Mouse (Mus musculus): ENCODE results near the gene Opa1. TPM values are rescaled to one million over a fixed set of nuclear protein-coding genes. Genes with fewer than 3 reads are reported as not detected.

Gene Opa1
- polyA plus RNA-seq, 1 experiment from 2014 or later, result 36.9 TPM

DNA sequence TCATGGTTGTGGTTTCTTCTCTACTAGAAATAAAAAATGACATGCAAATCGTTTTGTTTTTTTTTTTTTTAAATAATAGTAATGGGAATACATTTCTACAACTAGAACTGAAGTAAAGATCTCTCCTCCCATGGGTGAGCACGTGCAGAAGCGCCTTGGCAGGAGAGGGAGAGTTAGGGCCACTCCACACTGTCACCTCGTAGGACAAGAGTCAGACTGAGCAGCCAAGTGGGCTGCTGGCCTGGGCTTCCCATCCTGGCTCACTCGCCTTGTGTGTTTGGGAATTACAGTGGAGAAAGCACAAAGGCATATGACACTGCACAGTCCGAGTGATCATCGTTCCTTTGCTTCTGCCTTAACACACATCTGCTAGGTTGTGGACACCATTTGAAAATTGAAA is 13.0 kb downstream of the Opa1 start:
- Histone ChIP-seq H3K27ac (no peak overlapping the region), H3K27me3 (ENCODE audit: insufficient read depth, poor library complexity, severe bottlenecking) (no peaks in the 10 kb centered on the region), H3K9me3 (no peaks in the 10 kb centered on the region), H3K4me1 (replicated peaks) (no peaks in the 10 kb centered on the region), H3K4me3 (no peak overlapping the region), H3K36me3 (peaks cover 74% of the 10 kb centered on the region)
- 90% methylated on average over 7 of the region's 7 CpGs for WGBS
- no peak for DNase-seq (ENCODE audit: low spot score)

DNA sequence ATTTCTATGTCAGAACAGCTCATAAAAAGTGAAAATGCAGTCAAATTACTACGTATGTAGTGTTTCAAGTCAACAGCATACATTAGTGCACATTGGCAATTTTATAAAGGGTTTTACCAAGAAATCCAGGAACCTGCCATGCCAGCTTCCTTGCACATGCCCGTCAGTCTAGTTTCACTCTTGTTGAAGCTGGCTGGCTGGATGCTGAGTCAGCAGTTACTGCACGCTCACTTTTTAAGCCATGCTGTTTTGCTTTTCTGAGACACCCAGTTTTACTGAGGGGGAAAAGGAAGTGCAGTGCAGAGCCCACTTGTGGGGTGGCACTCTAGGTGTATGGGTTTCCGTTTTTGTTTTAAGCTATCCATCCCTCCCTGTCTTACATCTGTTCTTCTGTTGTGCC is 18.0 kb downstream of the Opa1 start:
- Histone ChIP-seq H3K27ac (no peak overlapping the region), H3K4me1 (replicated peaks) (no peaks in the 10 kb centered on the region), H3K9me3 (no peaks in the 10 kb centered on the region), H3K27me3 (ENCODE audit: insufficient read depth, poor library complexity, severe bottlenecking) (no peaks in the 10 kb centered on the region), H3K4me3 (no peak overlapping the region), H3K36me3 (peaks cover 53% of the 10 kb centered on the region)
- DNase-seq (ENCODE audit: low spot score), result no peak
- 93% methylated on average over 4 of the region's 4 CpGs for WGBS

- no peaks in the 10 kb centered on the region for H3K27me3 ChIP-seq (ENCODE audit: insufficient read depth, poor library complexity, severe bottlenecking)
- WGBS, result 94% methylated on average over 8 of the region's 8 CpGs
- peaks cover 78% of the 10 kb centered on the region for H3K36me3 ChIP-seq
- H3K27ac ChIP-seq, result no peak overlapping the region
- no peak overlapping the region for H3K4me3 ChIP-seq
- DNase-seq (ENCODE audit: low spot score), result no peak
- H3K4me1 ChIP-seq (replicated peaks), result no peaks in the 10 kb centered on the region
- H3K9me3 ChIP-seq, result no peaks in the 10 kb centered on the region
These were observed 26.4 kb downstream of the Opa1 start for GRCm38 (mm10) chr16:29605546-29605945.

DNA sequence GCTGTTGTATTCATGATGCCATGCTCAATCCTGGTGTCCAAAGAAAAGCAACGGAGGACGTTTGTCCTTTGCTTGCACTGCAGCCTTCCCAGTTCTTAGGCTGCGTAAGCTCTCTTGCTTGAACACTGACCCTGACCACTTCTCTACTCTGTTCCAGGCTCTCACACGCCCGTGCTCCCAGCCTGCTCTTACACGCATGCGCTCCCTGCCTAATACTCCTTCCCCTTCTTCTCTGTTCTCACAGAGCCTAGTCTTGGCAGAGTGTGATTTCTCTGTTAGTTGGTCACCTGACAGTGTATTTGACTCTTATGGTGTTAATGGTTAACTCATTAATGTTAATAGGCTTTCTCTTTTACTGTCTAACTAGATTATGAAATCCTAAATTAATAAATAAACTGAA is 28.0 kb downstream of the Opa1 start:
- Histone ChIP-seq H3K36me3 (peaks cover 88% of the 10 kb centered on the region), H3K9me3 (no peaks in the 10 kb centered on the region)
- WGBS, result 90% methylated on average over 7 of the region's 7 CpGs

GRCm38 (mm10) chr16:29614762-29615161 is 35.6 kb downstream of the Opa1 start:
- 78% methylated on average over 9 of the region's 9 CpGs for WGBS

More for the DNA sequence above, 28.0 kb downstream of the Opa1 start:
- Histone ChIP-seq H3K27ac (no peak overlapping the region), H3K4me1 (replicated peaks) (no peaks in the 10 kb centered on the region), H3K4me3 (no peak overlapping the region), H3K27me3 (ENCODE audit: insufficient read depth, poor library complexity, severe bottlenecking) (no peaks in the 10 kb centered on the region)
- DNase-seq (ENCODE audit: low spot score), result no peak

GRCm38 (mm10) chr16:29629053-29629452 is 49.9 kb downstream of the Opa1 start:
- Histone ChIP-seq H3K9me3 (no peaks in the 10 kb centered on the region), H3K27ac (no peak overlapping the region), H3K27me3 (ENCODE audit: insufficient read depth, poor library complexity, severe bottlenecking) (peaks cover 45% of the 10 kb centered on the region), H3K4me1 (replicated peaks) (no peaks in the 10 kb centered on the region), H3K36me3 (peaks cover 87% of the 10 kb centered on the region), H3K4me3 (no peak overlapping the region)
- WGBS, result 87% methylated on average over 1 of the region's 1 CpGs
- DNase-seq (ENCODE audit: low spot score), result no peak

More at GRCm38 (mm10) chr16:29614762-29615161, 35.6 kb downstream of the Opa1 start:
- DNase-seq (ENCODE audit: low spot score), result no peak
- peaks cover 98% of the 10 kb centered on the region for H3K36me3 ChIP-seq
- no peak overlapping the region for H3K4me3 ChIP-seq
- no peaks in the 10 kb centered on the region for H3K4me1 ChIP-seq (replicated peaks)
- no peak overlapping the region for H3K27ac ChIP-seq
- no peaks in the 10 kb centered on the region for H3K9me3 ChIP-seq
- H3K27me3 ChIP-seq (ENCODE audit: insufficient read depth, poor library complexity, severe bottlenecking), result no peaks in the 10 kb centered on the region

DNA sequence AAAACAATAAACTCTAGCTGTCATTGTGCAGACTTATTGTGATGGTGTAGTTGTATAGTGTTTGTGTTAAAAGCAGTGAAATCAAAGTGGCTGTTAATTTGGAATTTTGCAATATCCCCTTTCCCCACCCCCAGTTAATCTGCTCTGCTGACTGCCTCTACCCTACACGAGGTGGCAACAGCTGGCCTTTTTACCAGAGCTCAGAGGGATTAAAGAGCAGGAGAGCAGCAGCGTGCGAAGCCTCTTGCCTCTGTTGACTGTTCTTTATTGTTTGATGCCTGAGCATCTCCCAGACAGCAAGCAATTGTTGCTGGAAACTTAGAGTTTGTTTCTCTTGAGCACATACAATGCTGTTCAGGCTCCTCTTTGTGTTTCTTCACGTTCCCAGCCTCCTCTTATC is 56.6 kb downstream of the Opa1 start:
- no peak overlapping the region for H3K27ac ChIP-seq
- H3K27me3 ChIP-seq (ENCODE audit: insufficient read depth, poor library complexity, severe bottlenecking), result peaks cover 94% of the 10 kb centered on the region
- H3K4me1 ChIP-seq (replicated peaks), result peaks cover 11% of the 10 kb centered on the region
- no peak for DNase-seq (ENCODE audit: low spot score)
- H3K36me3 ChIP-seq, result peaks cover 67% of the 10 kb centered on the region
- H3K9me3 ChIP-seq, result no peaks in the 10 kb centered on the region
- 18% methylated on average over 4 of the region's 4 CpGs for WGBS
- H3K4me3 ChIP-seq, result no peak overlapping the region

- H3K4me3 ChIP-seq, result no peak overlapping the region
- no peak for DNase-seq (ENCODE audit: low spot score)
- no peak overlapping the region for H3K27ac ChIP-seq
- H3K27me3 ChIP-seq (ENCODE audit: insufficient read depth, poor library complexity, severe bottlenecking), result peaks cover 82% of the 10 kb centered on the region
- H3K36me3 ChIP-seq, result peaks cover 41% of the 10 kb centered on the region
- H3K4me1 ChIP-seq (replicated peaks), result peaks cover 5% of the 10 kb centered on the region; the same call in 1 of the 2 replicates
- 42% methylated on average over 1 of the region's 1 CpGs for WGBS
- no peaks in the 10 kb centered on the region for H3K9me3 ChIP-seq
These were observed 63.2 kb downstream of the Opa1 start for GRCm38 (mm10) chr16:29642376-29642775.

DNA sequence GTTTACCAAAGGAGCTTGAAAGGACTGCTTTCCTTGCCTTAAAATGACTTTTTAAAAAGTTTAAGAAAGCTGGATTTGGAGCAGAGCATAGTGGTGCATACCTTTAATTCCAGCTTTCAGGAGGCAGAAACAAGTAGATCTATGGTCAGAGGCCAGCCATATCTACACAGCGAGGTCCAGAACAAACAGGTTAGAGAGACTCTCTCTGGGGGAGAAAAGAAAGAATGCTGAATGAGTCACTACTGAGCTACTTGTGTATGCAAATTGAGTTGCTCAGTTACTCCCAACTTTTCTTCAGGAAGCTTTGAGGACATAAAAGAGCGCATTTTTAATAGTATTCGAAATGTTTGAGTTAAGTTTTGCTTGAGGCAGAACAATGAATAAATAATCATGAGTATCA is 65.7 kb downstream of the Opa1 start:
- peaks cover 80% of the 10 kb centered on the region for H3K27me3 ChIP-seq (ENCODE audit: insufficient read depth, poor library complexity, severe bottlenecking)
- no peak overlapping the region for H3K4me3 ChIP-seq
- H3K27ac ChIP-seq, result no peak overlapping the region
- WGBS, result 92% methylated on average over 3 of the region's 3 CpGs
- peaks cover 48% of the 10 kb centered on the region for H3K36me3 ChIP-seq
- 0 out of 2 replicates have a peak, but pooled peaks cover 5% of the 10 kb centered on the region for H3K4me1 ChIP-seq (replicated peaks)
- no peaks in the 10 kb centered on the region for H3K9me3 ChIP-seq
- DNase-seq (ENCODE audit: low spot score), result no peak

DNA sequence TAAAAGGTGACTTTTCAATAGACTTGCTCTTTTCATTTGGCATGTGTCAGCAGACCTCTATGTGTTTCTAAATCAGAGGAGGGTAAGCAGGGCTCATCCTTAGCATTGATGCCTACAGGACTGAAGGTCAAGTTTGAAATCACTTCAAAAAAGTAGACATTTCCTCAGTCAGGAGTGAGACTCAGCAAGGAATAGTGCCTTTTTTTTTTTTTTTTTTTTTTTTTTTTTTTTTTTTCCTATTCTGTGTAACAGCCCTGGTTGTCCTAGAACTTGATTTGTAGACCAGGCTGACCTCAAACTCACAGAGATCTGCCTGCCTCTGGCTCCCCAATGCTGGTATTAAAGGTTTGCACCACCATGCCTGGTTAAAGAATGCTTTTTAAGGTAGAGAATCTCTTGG is 67.1 kb downstream of the Opa1 start:
- DNase-seq (ENCODE audit: low spot score), result no peak
- Histone ChIP-seq H3K27me3 (ENCODE audit: insufficient read depth, poor library complexity, severe bottlenecking) (peaks cover 80% of the 10 kb centered on the region), H3K36me3 (peaks cover 49% of the 10 kb centered on the region)

DNA sequence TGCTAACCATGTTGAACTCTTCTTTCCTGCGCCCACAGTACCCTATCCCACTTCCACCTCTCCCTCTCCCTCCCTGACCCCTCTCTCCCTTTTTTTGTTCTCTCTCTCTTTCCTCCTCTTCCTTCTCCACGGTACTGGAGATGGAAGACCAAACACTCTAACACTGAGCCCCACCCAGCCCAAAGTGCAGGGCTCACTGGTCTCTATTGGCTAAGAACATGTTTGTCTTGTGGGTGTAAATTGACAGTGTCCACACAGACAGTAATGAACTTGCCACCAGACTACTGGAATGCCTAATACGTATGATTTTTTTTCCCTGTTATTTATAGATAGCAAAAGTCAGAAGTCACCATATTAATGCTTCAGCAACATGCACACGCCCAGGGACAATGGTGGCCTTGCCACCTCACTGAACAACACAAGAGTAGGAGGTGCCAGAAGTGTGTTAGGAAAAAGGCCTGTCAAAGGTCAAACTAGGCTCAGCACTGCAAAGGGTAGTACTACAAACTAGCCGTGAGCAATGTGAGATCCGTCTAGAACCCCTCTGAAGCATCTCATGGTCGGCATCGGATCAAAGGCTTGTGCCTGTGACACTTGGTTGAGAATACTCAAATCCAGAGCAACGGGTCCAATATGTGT is 77.2 kb downstream of the Opa1 start:
- WGBS, result 52% methylated on average over 9 of the region's 9 CpGs
- peaks cover 98% of the 10 kb centered on the region for H3K27me3 ChIP-seq (ENCODE audit: insufficient read depth, poor library complexity, severe bottlenecking)
- no peak for DNase-seq (ENCODE audit: low spot score)
- no peak overlapping the region for H3K27ac ChIP-seq
- peaks cover 11% of the 10 kb centered on the region for H3K36me3 ChIP-seq
- H3K9me3 ChIP-seq, result no peaks in the 10 kb centered on the region
- no peak overlapping the region for H3K4me3 ChIP-seq
- H3K4me1 ChIP-seq (replicated peaks), result peaks cover 35% of the 10 kb centered on the region

More for the DNA sequence above, 67.1 kb downstream of the Opa1 start:
- Histone ChIP-seq H3K4me1 (replicated peaks) (0 out of 2 replicates have a peak, but pooled peaks cover 5% of the 10 kb centered on the region), H3K27ac (no peak overlapping the region), H3K4me3 (no peak overlapping the region), H3K9me3 (no peaks in the 10 kb centered on the region)

- no peak overlapping the region for H3K27ac ChIP-seq
- H3K36me3 ChIP-seq, result peaks cover 5% of the 10 kb centered on the region; the same call in 1 of the 2 replicates
- peaks cover 35% of the 10 kb centered on the region for H3K4me1 ChIP-seq (replicated peaks)
- WGBS, result 52% methylated on average over 10 of the region's 10 CpGs
- H3K27me3 ChIP-seq (ENCODE audit: insufficient read depth, poor library complexity, severe bottlenecking), result peaks cover 98% of the 10 kb centered on the region
- no peak overlapping the region for H3K4me3 ChIP-seq
- DNase-seq (ENCODE audit: low spot score), result no peak
- H3K9me3 ChIP-seq, result no peaks in the 10 kb centered on the region
These were observed 77.8 kb downstream of the Opa1 start for GRCm38 (mm10) chr16:29656901-29657300.

GRCm38 (mm10) chr16:29657650-29658548 is 78.8 kb downstream of the Opa1 start:
- H3K4me3 ChIP-seq, result peak overlapping the region; percentile 37
- peaks cover 35% of the 10 kb centered on the region for H3K4me1 ChIP-seq (replicated peaks)
- DNase-seq (ENCODE audit: low spot score), result peak; percentile 80
- H3K9me3 ChIP-seq, result no peaks in the 10 kb centered on the region
- H3K36me3 ChIP-seq, result no peaks in the 10 kb centered on the region
- peaks cover 98% of the 10 kb centered on the region for H3K27me3 ChIP-seq (ENCODE audit: insufficient read depth, poor library complexity, severe bottlenecking)
- H3K27ac ChIP-seq, result peak overlapping the region; percentile 59
- WGBS, result 10% methylated on average over 18 of the region's 18 CpGs
